Mouse (Mus musculus) heart, adult 10 weeks (tissue): ENCODE measurements around the gene Gm44511. TPM values are rescaled to one million over a fixed set of nuclear protein-coding genes. Genes with fewer than 3 reads are reported as not detected.

Experiments used
- polyA plus RNA-seq: library from polyadenylated mRNA; stranded (reverse); fragments of 350-450 nt; fragmentation: Illumina TruSeq; extraction: RNeasy Lipid Tissue Mini Kit (QIAGEN cat#74804); gene quantifications from one replicate; pipeline ENCODE4 v1.2.3, GENCODE M21; 2014; ENCODE audit warnings: low read depth, low replicate concordance

Gm44511 gene
- not detected for polyA plus RNA-seq

GRCm38 (mm10) chr6:128826132-128826531, at the start of gene Gm44511, which contains the start of gene Klrb1b:
Gene Gm44511 (minus strand): TSS chr6:128826315.
Gene Klrb1b (minus strand): TSS chr6:128826331.

GRCm38 (mm10) chr6:128789115-128789514, 37.0 kb downstream of the Gm44511 start, which contains the start of gene Klrb1c:
Gene Klrb1c (minus strand): TSS chr6:128789215.

Other genes starting within 250 kb of the Gm44511 start
- gene A2ml1, start 244.7 kb downstream of the Gm44511 start, polyA plus RNA-seq = not detected
- gene Klrb1a, start 202.8 kb downstream of the Gm44511 start, polyA plus RNA-seq = not detected
- gene Clec2h, start 163.9 kb downstream of the Gm44511 start, polyA plus RNA-seq = not detected
- not detected for gene Klrb1, start 103.3 kb downstream of the Gm44511 start, polyA plus RNA-seq
- gene Klrb1c, start 37.1 kb downstream of the Gm44511 start, polyA plus RNA-seq = not detected
- gene Klrb1b, start within 50 bp of the Gm44511 start, polyA plus RNA-seq = not detected
- not detected for gene Clec2i, start 61.3 kb upstream of the Gm44511 start, polyA plus RNA-seq
- gene BC035044, start 64.8 kb upstream of the Gm44511 start, polyA plus RNA-seq = 0.39 TPM
- gene Clec2g, start 108.1 kb upstream of the Gm44511 start, polyA plus RNA-seq = not detected
- not detected for gene Klrb1f, start 219.6 kb upstream of the Gm44511 start, polyA plus RNA-seq